Mouse (Mus musculus) kidney, adult 2 months (tissue): ENCODE measurements at regions not wholly inside any gene's neighbourhood (a gene's known extent, or its start where the extent isn't known, plus 50 kb on each side); places are given as distances from the start of the nearest gene placed in this dataset.

ENCODE experiments used
- CTCF ChIP-seq: fragments of 200-500 bp; conservative IDR thresholded peaks from 2 replicates; pipeline ENCODE4 v1.5.1; 2011; ENCODE audit warnings: low read depth, mild to moderate bottlenecking, control low read depth, low read length, moderate library complexity, mixed read lengths; ENCODE audit not compliant: insufficient read depth, insufficient read length
- POLR2A ChIP-seq: fragments of 200-500 bp; IDR thresholded peaks from one replicate; pipeline ENCODE4 v1.6.1; 2011; ENCODE audit warnings: low read depth, low read length, control low read depth

GRCm38 (mm10) chr5:77487837-77488827, 80.3 kb upstream of the Igfbp7 start:
- no peak for TF ChIP-seq POLR2A
- no peak for TF ChIP-seq CTCF
